Mouse (Mus musculus): ENCODE data around the gene Cdhr3.

DNA sequence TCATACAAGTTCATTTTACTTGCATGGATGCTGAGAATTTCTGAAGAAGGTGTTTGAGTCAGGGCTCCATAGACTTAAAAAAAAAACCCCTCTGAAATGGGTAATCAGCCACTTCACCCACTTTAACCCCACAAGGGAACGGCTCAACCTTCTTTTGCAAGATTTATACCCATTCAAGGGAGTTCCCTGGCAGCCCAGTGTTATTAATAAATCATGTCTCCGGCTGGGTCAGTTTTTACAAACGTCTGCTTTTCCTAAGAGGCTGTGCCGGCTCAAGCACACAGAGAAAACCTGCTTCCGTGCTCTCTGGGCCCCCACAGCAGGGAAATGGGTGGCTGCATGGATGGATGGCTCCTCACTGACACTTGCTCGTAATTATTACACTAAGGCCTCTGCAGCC is 59.5 kb downstream of the Cdhr3 start:
- TF ChIP-seq CTCF (IDR thresholded peaks at IDR 0.05; ENCODE audit: insufficient read depth, low read depth, low read length): no peak
- no peak for TF ChIP-seq POLR2A (IDR thresholded peaks at IDR 0.05; ENCODE audit: insufficient read depth, low read depth, low read length)

All from olfactory bulb, adult 2 months (tissue).